Mouse (Mus musculus) cerebellum, postnatal 10 days (tissue): ENCODE measurements around the gene Mcmbp.
"Not testable (repeated sequence)": the region's sequence is repeated elsewhere in the genome, so short reads cannot be mapped to it uniquely, and the experiment has no call there.

Source experiments
- DNase-seq, 2 experiments: peaks; one replicate each; pipeline ENCODE4 v3.0.0; 2021; ENCODE audit warnings: mixed read lengths in 2 of 2

The Mcmbp gene

GRCm38 (mm10) chr7:128705735-128706134, 34.6 kb downstream of the Mcmbp start:
- DNase-seq = peak; percentile 84 to 87

GRCm38 (mm10) chr7:128699959-128700358, 40.3 kb downstream of the Mcmbp start:
- not testable (repeated sequence) for DNase-seq

GRCm38 (mm10) chr7:128694848-128695247, 45.4 kb downstream of the Mcmbp start:
- DNase-seq = no peak

GRCm38 (mm10) chr7:128692163-128692562, 48.1 kb downstream of the Mcmbp start:
- no peak for DNase-seq

- DNase-seq = peak; percentile 68 to 69
These were observed 49.5 kb downstream of the Mcmbp start for GRCm38 (mm10) chr7:128690796-128691195.

- DNase-seq = peak; percentile 97 to 99
These were observed 50.2 kb downstream of the Mcmbp start for GRCm38 (mm10) chr7:128690070-128690469.

- peak; percentile 52 to 59 for DNase-seq
These were observed 50.9 kb downstream of the Mcmbp start for GRCm38 (mm10) chr7:128689347-128689746.

GRCm38 (mm10) chr7:128687821-128688564, 52.3 kb downstream of the Mcmbp start:
- DNase-seq = peak; percentile 92 to 94

- DNase-seq = no peak
These were observed 61.7 kb downstream of the Mcmbp start for GRCm38 (mm10) chr7:128678546-128678945.

GRCm38 (mm10) chr7:128672408-128673010, 67.8 kb downstream of the Mcmbp start:
- DNase-seq = peak; percentile 66 to 72

- peak; percentile 62 to 67 for DNase-seq
These were observed 68.3 kb downstream of the Mcmbp start for GRCm38 (mm10) chr7:128671952-128672351.

- DNase-seq = no peak
These were observed 71.5 kb downstream of the Mcmbp start for GRCm38 (mm10) chr7:128668831-128669230.

GRCm38 (mm10) chr7:128667788-128668187, 72.5 kb downstream of the Mcmbp start:
- no peak for DNase-seq

GRCm38 (mm10) chr7:128664861-128665377, 75.4 kb downstream of the Mcmbp start:
- DNase-seq = no peak

GRCm38 (mm10) chr7:128663906-128664305, 76.4 kb downstream of the Mcmbp start:
- no peak for DNase-seq

- no peak for DNase-seq
These were observed 83.3 kb downstream of the Mcmbp start for GRCm38 (mm10) chr7:128656970-128657369.
